Mouse (Mus musculus) MEL (cell line): ENCODE measurements around the gene Has3. TPM values are rescaled to one million over a fixed set of nuclear protein-coding genes. Genes with fewer than 3 reads are reported as not detected.

Experiments
- DNase-seq: peaks from one replicate; pipeline ENCODE4 v3.0.0; 2011; ENCODE audit warnings: low read depth, low spot score
- H3K27ac ChIP-seq: 2 replicates; pipeline ENCODE4 v1.5.1; 2012; ENCODE audit warnings: low read depth, mild to moderate bottlenecking, control low read depth, low read length, moderate library complexity; ENCODE audit not compliant: control insufficient read depth
- H3K27me3 ChIP-seq, 2 experiments: fragments of 150-350 bp in 1 of 2; sonication (generic) in 1 of 2; 2 replicates each; pipeline ENCODE4 v1.6.1; 2012; ENCODE audit warnings: low read length in 2 of 2, mild to moderate bottlenecking in 2 of 2, improper control_type of control experiment in 1 of 2, moderate library complexity in 1 of 2; ENCODE audit not compliant: insufficient read depth in 2 of 2, control insufficient read depth in 1 of 2
- H3K36me3 ChIP-seq, 2 experiments: 2 replicates each; pipeline ENCODE4 v1.6.1; 2012 to 2014; ENCODE audit warnings: low read length in 2 of 2, improper control_type of control experiment in 1 of 2, inconsistent platforms in 1 of 2, mild to moderate bottlenecking in 1 of 2; ENCODE audit not compliant: insufficient read depth in 2 of 2, control insufficient read depth in 1 of 2
- H3K4me1 ChIP-seq, 2 experiments: fragments of 150-350 bp in 1 of 2; sonication (generic) in 1 of 2; 2 replicates each; pipeline ENCODE4 v1.6.1; 2012; ENCODE audit warnings: low read length in 2 of 2, improper control_type of control experiment in 1 of 2, mild to moderate bottlenecking in 1 of 2; ENCODE audit not compliant: insufficient read depth in 2 of 2, control insufficient read depth in 1 of 2
- H3K4me3 ChIP-seq, 2 experiments: fragments of 150-350 bp in 1 of 2; sonication (generic) in 1 of 2; 2 replicates each; pipeline ENCODE4 v1.5.1; 2012; ENCODE audit warnings: low read depth in 2 of 2, low read length in 2 of 2, mild to moderate bottlenecking in 2 of 2, moderate library complexity in 2 of 2, control low read depth in 1 of 2, improper control_type of control experiment in 1 of 2; ENCODE audit not compliant: control insufficient read depth in 1 of 2, insufficient read depth in 1 of 2
- H3K79me2 ChIP-seq: 2 replicates; pipeline ENCODE4 v1.6.1; 2012; ENCODE audit warnings: mild to moderate bottlenecking, low read length, moderate library complexity; ENCODE audit not compliant: control insufficient read depth, poor library complexity, insufficient read depth
- H3K9ac ChIP-seq: 2 replicates; pipeline ENCODE4 v1.6.1; 2012; ENCODE audit warnings: low read depth, mild to moderate bottlenecking, control low read depth, low read length, moderate library complexity; ENCODE audit not compliant: control insufficient read depth, poor library complexity, severe bottlenecking
- H3K9me3 ChIP-seq: fragments of 150-350 bp; sonication (generic); replicated peaks from 2 replicates; pipeline ENCODE4 v1.6.1; 2012; ENCODE audit warnings: mild to moderate bottlenecking, low read length, improper control_type of control experiment, moderate library complexity; ENCODE audit not compliant: insufficient read depth
- BHLHE40 ChIP-seq: IDR thresholded peaks from 2 replicates; pipeline ENCODE4 v1.6.1; 2012; ENCODE audit warnings: low read depth, mild to moderate bottlenecking, inconsistent platforms, low read length, improper control_type of control experiment, borderline replicate concordance
- CHD1 ChIP-seq: IDR thresholded peaks from 2 replicates; pipeline ENCODE4 v1.6.1; 2012; ENCODE audit warnings: low read depth, mild to moderate bottlenecking, inconsistent platforms, low read length, improper control_type of control experiment
- ETS1 ChIP-seq: IDR thresholded peaks from 2 replicates; pipeline ENCODE4 v1.6.1; 2012; ENCODE audit warnings: low read depth, mild to moderate bottlenecking, inconsistent platforms, low read length, improper control_type of control experiment, moderate library complexity
- GATA1 ChIP-seq: IDR thresholded peaks from 2 replicates; pipeline ENCODE4 v1.6.1; 2011; ENCODE audit warnings: low read depth, low read length, improper control_type of control experiment
- JUND ChIP-seq: IDR thresholded peaks from 2 replicates; pipeline ENCODE4 v1.6.1; 2011; ENCODE audit warnings: low read depth, mild to moderate bottlenecking, improper control_type of control experiment, low read length
- MAFK ChIP-seq: IDR thresholded peaks from 2 replicates; pipeline ENCODE4 v1.6.1; 2011; ENCODE audit warnings: low read depth, mild to moderate bottlenecking, low read length, improper control_type of control experiment, borderline replicate concordance
- MYC ChIP-seq: IDR thresholded peaks from 2 replicates; pipeline ENCODE4 v1.6.1; 2011; ENCODE audit warnings: low read depth, mild to moderate bottlenecking, low read length, improper control_type of control experiment, moderate library complexity
- NELFE ChIP-seq: IDR thresholded peaks from 2 replicates; pipeline ENCODE4 v1.6.1; 2011; ENCODE audit warnings: low read depth, low read length, improper control_type of control experiment
- NRF1 ChIP-seq: IDR thresholded peaks from 2 replicates; pipeline ENCODE4 v1.6.1; 2014; ENCODE audit warnings: low read depth, mild to moderate bottlenecking, inconsistent platforms, low read length, improper control_type of control experiment, moderate library complexity; ENCODE audit not compliant: poor library complexity, insufficient read depth, severe bottlenecking
- POLR2A ChIP-seq, 2 experiments: IDR thresholded peaks; 2 replicates each; pipeline ENCODE4 v1.6.1; 2011 to 2012; ENCODE audit warnings: low read length in 2 of 2, mild to moderate bottlenecking in 2 of 2, control low read depth in 1 of 2, improper control_type of control experiment in 1 of 2, low read depth in 1 of 2, moderate library complexity in 1 of 2; ENCODE audit not compliant: control insufficient read depth in 1 of 2, insufficient read depth in 1 of 2, poor library complexity in 1 of 2
- SIN3A ChIP-seq: IDR thresholded peaks from 2 replicates; pipeline ENCODE4 v1.6.1; 2012; ENCODE audit warnings: low read length, improper control_type of control experiment, inconsistent platforms
- TBP ChIP-seq: IDR thresholded peaks from 2 replicates; pipeline ENCODE4 v1.8.0; 2011; ENCODE audit warnings: low read depth, low read length, improper control_type of control experiment
- USF2 ChIP-seq, 2 experiments: IDR thresholded peaks; 2 replicates each; pipeline ENCODE4 v1.6.1; 2011 to 2012; ENCODE audit warnings: improper control_type of control experiment in 2 of 2, low read length in 2 of 2, borderline replicate concordance in 1 of 2, inconsistent platforms in 1 of 2, low read depth in 1 of 2, mild to moderate bottlenecking in 1 of 2; ENCODE audit not compliant: insufficient read depth in 1 of 2
- ZKSCAN1 ChIP-seq: IDR thresholded peaks from 2 replicates; pipeline ENCODE4 v1.6.1; 2012; ENCODE audit warnings: low read depth, mild to moderate bottlenecking, inconsistent platforms, low read length, improper control_type of control experiment, moderate library complexity
- ZMIZ1 ChIP-seq: IDR thresholded peaks from 2 replicates; pipeline ENCODE4 v1.6.1; 2012; ENCODE audit warnings: low read depth, mild to moderate bottlenecking, inconsistent platforms, low read length, improper control_type of control experiment, moderate library complexity
- polyA plus RNA-seq, 2 experiments: library from polyadenylated mRNA; stranded (reverse) in 1 of 2; unstranded in 1 of 2; fragments of >175 nt in 1 of 2; fragments of >200 nt in 1 of 2; gene quantifications; 2 replicates each; pipeline versions ENCODE4 v1.2.1 to v1.2.4; 2012; ENCODE audit warnings: low replicate concordance in 2 of 2, low read depth in 1 of 2; ENCODE audit not compliant: insufficient read length in 2 of 2, insufficient read depth in 1 of 2, missing spikeins in 1 of 2
- total RNA-seq: library from RNA; depleted of rRNA; stranded (reverse); fragments of 300-350 nt; gene quantifications from 2 replicates; pipeline ENCODE4 v1.2.3, GENCODE M21; 2012

Has3 gene
- total and polyA plus RNA-seq, 3 experiments, result 0.40 to 5.8 TPM; not detected in 1

DNA sequence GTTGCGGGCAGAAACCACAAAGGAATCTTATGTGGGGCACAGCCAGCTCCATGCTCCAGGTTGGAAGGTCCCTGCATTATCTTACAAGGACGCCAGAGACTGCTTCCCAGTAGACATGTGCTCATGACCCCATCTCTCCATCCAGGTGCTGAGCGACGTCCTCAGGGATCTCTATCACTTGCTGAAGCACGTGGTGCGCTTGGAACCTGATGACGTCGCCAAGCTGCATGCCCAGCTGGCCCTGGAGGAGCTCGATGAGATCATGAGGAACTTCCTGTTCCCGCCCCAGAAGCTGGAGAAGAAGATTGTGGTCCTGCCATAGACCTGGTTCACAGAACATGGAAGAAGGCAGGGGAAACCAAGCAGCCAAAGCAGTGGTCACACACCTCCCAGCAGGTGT lies 20.0 kb upstream of the Has3 start:
- no peak overlapping the region for H3K9ac ChIP-seq
- H3K27me3 ChIP-seq, result no peaks in the 10 kb centered on the region
- H3K79me2 ChIP-seq, result no peaks in the 10 kb centered on the region
- no peak overlapping the region for H3K27ac ChIP-seq
- TF ChIP-seq NELFE (no peak), MYC (no peak)
- no peak for DNase-seq
- H3K4me3 ChIP-seq, result no peak overlapping the region
- H3K36me3 ChIP-seq, result no peaks in the 10 kb centered on the region
- H3K4me1 ChIP-seq, result no peaks in the 10 kb centered on the region
- H3K9me3 ChIP-seq, result no peaks in the 10 kb centered on the region

- Histone ChIP-seq H3K27ac (no peak overlapping the region), H3K36me3 (no peaks in the 10 kb centered on the region), H3K4me1 (no peaks in the 10 kb centered on the region), H3K4me3 (no peak overlapping the region), H3K27me3 (no peaks in the 10 kb centered on the region), H3K79me2 (no peaks in the 10 kb centered on the region), H3K9me3 (no peaks in the 10 kb centered on the region), H3K9ac (no peak overlapping the region)
- DNase-seq, result no peak
- no peak for TF ChIP-seq SIN3A
- no peak for TF ChIP-seq MYC
- no peak for TF ChIP-seq MAFK
- TF ChIP-seq POLR2A (IDR thresholded peaks at IDR 0.05; ENCODE audit: control insufficient read depth in 1 of 2, insufficient read depth in 1 of 2, low read depth in 1 of 2, low read length in 2 of 2, poor library complexity in 1 of 2), result no peak
- TF ChIP-seq JUND, result no peak
- TF ChIP-seq ZKSCAN1, result no peak
- TF ChIP-seq NRF1, result no peak
- no peak for TF ChIP-seq ETS1
- no peak for TF ChIP-seq TBP
- no peak for TF ChIP-seq USF2 (IDR thresholded peaks at IDR 0.05; ENCODE audit: borderline replicate concordance in 1 of 2, insufficient read depth in 1 of 2, low read depth in 1 of 2, low read length in 2 of 2)
- no peak for TF ChIP-seq NELFE
- no peak for TF ChIP-seq BHLHE40
- no peak for TF ChIP-seq ZMIZ1
- no peak for TF ChIP-seq GATA1
- no peak for TF ChIP-seq CHD1
Measured at GRCm38 (mm10) chr8:106854534-106855241, 15.4 kb upstream of the Has3 start.
